18 mouse cellular contexts compared by ENCODE assay signal in genomic region chr5:131781063-131781462, GRCm38 (mm10).
DNase-seq lines count a peak whose midpoint lies in the region; ATAC-seq and TF ChIP-seq lines count a peak whose summit lies in the region.
"Had no signal": no experiment of that assay in that cellular context is flagged by ENCODE, and none has a peak within 500 bp of the region (broad histone marks: within the 10 kb centered on the region; RNA-seq: fewer than 3 reads in every experiment).

No protein-coding gene starts in this region.

- H3K9me3 ChIP-seq in forebrain, embryonic 13.5 days (replicated peaks): no peaks in the 10 kb centered on the region
- H3K9me3 ChIP-seq in forebrain, postnatal 0 days (ENCODE audit: low read length): no peaks in the 10 kb centered on the region
- no peaks in the 10 kb centered on the region for H3K9me3 ChIP-seq in neural tube, embryonic 13.5 days
- no peaks in the 10 kb centered on the region for H3K9me3 ChIP-seq in midbrain, embryonic 15.5 days
- H3K9me3 ChIP-seq: heart, embryonic 12.5 days had no signal

- no peak overlapping the region for H3K4me2 ChIP-seq in forebrain, embryonic 13.5 days
- H3K4me2 ChIP-seq in forebrain, postnatal 0 days (ENCODE audit: low read depth): no peak overlapping the region
- no peak overlapping the region for H3K4me2 ChIP-seq in neural tube, embryonic 13.5 days
- H3K4me2 ChIP-seq in midbrain, embryonic 15.5 days: no peak overlapping the region
- H3K4me2 ChIP-seq: heart, embryonic 12.5 days had no signal

- H3K36me3 ChIP-seq in forebrain, embryonic 13.5 days (ENCODE audit: poor library complexity, severe bottlenecking): no peaks in the 10 kb centered on the region
- H3K36me3 ChIP-seq in forebrain, postnatal 0 days (ENCODE audit: insufficient read depth): no peaks in the 10 kb centered on the region
- no peaks in the 10 kb centered on the region for H3K36me3 ChIP-seq in neural tube, embryonic 13.5 days
- no peaks in the 10 kb centered on the region for H3K36me3 ChIP-seq in midbrain, embryonic 15.5 days (replicated peaks)
- H3K36me3 ChIP-seq: heart, embryonic 12.5 days had no signal

- no peak for DNase-seq in forebrain, postnatal 0 days
- DNase-seq in neural tube, embryonic 10.5 days (ENCODE audit: extremely low spot score, low spot score): no peak
- no peak for DNase-seq in cerebellum, adult 9-10 months
- no peak for DNase-seq in gastrocnemius, postnatal 14 days
- DNase-seq: adrenal gland, postnatal 14 days; cerebellum, adult 8-10 months; gastrocnemius, postnatal 10 days; heart, adult 18-20 months; heart, postnatal 10 days; kidney, adult 18-20 months; thymus, adult 2 months; thymus, postnatal 4 days had no signal

- TF ChIP-seq CTCF in forebrain, postnatal 0 days (IDR thresholded peaks at IDR 0.05; ENCODE audit: low read depth): no peak

- H3K4me3 ChIP-seq in forebrain, embryonic 13.5 days: no peak overlapping the region
- no peak overlapping the region for H3K4me3 ChIP-seq in forebrain, postnatal 0 days (ENCODE audit: low read depth, low read length)
- H3K4me3 ChIP-seq in neural tube, embryonic 13.5 days: no peak overlapping the region
- no peak overlapping the region for H3K4me3 ChIP-seq in midbrain, embryonic 15.5 days
- H3K4me3 ChIP-seq: heart, embryonic 12.5 days; myocyte had no signal

- ATAC-seq in forebrain, embryonic 13.5 days: no peak
- ATAC-seq in forebrain, postnatal 0 days: no peak
- ATAC-seq in neural tube, embryonic 13.5 days (ENCODE audit: low read depth): no peak
- ATAC-seq in midbrain, embryonic 15.5 days (replicated peaks): 0 out of 2 replicates have a peak, but pooled peaks have one; percentile 6

- H3K27me3 ChIP-seq in forebrain, embryonic 13.5 days: no peaks in the 10 kb centered on the region
- no peaks in the 10 kb centered on the region for H3K27me3 ChIP-seq in forebrain, postnatal 0 days (ENCODE audit: insufficient read depth, low read length)
- no peaks in the 10 kb centered on the region for H3K27me3 ChIP-seq in neural tube, embryonic 13.5 days
- H3K27me3 ChIP-seq in midbrain, embryonic 15.5 days (replicated peaks): no peaks in the 10 kb centered on the region
- H3K27me3 ChIP-seq: heart, embryonic 12.5 days had no signal

- H3K9ac ChIP-seq in forebrain, embryonic 13.5 days: no peak overlapping the region
- H3K9ac ChIP-seq in forebrain, postnatal 0 days: no peak overlapping the region
- no peak overlapping the region for H3K9ac ChIP-seq in neural tube, embryonic 13.5 days
- no peak overlapping the region for H3K9ac ChIP-seq in midbrain, embryonic 15.5 days
- H3K9ac ChIP-seq: heart, embryonic 12.5 days had no signal

- peak overlapping the region; percentile 60; the same call in 1 of the 2 replicates for H3K27ac ChIP-seq in forebrain, embryonic 13.5 days
- H3K27ac ChIP-seq in forebrain, postnatal 0 days (ENCODE audit: low read depth, low read length): no peak overlapping the region
- H3K27ac ChIP-seq in neural tube, embryonic 13.5 days (replicated peaks): peak overlapping the region; percentile 74
- H3K27ac ChIP-seq in midbrain, embryonic 15.5 days: peak overlapping the region; percentile 3; the same call in 1 of the 2 replicates
- H3K27ac ChIP-seq: macrophage had no signal

- intact Hi-C loops in gastrocnemius, postnatal 14 days (cut with DNase I; ENCODE audit: low total_unique reads): no loop called here

- peaks cover 47% of the 10 kb centered on the region for H3K4me1 ChIP-seq in forebrain, embryonic 13.5 days
- H3K4me1 ChIP-seq in forebrain, postnatal 0 days (ENCODE audit: insufficient read depth): peaks cover 3% of the 10 kb centered on the region; the same call in 1 of the 2 replicates
- H3K4me1 ChIP-seq in neural tube, embryonic 13.5 days (replicated peaks): peaks cover 57% of the 10 kb centered on the region
- peaks cover 33% of the 10 kb centered on the region for H3K4me1 ChIP-seq in midbrain, embryonic 15.5 days

- WGBS in forebrain, embryonic 13.5 days: 74% methylated on average over 14 of the region's 14 CpGs
- WGBS in forebrain, postnatal 0 days: 66% methylated on average over 14 of the region's 14 CpGs
- 61% methylated on average over 14 of the region's 14 CpGs for WGBS in neural tube, embryonic 13.5 days
- 52% methylated on average over 14 of the region's 14 CpGs for WGBS in midbrain, embryonic 15.5 days
